Mouse (Mus musculus) left cerebral cortex, adult 18-20 months (tissue): ENCODE measurements around the gene Psmf1. TPM values are rescaled to one million over a fixed set of nuclear protein-coding genes. Genes with fewer than 3 reads are reported as not detected.

Experiments
- total RNA-seq, 2 experiments: library from RNA; stranded (reverse); gene quantifications; 2 replicates each; pipeline ENCODE4 v1.2.3; 2021

Psmf1 gene
- total RNA-seq, 2 experiments from 2014 or later = 37.7 to 39.1 TPM

Other genes starting within 250 kb of the Psmf1 start
- 100 to 1,000 TPM; 748 to 757 TPM for gene Fkbp1a, start 201.7 kb downstream of the Psmf1 start, total RNA-seq
- 1 to 10 TPM; 1.1 to 1.7 TPM for gene Sdcbp2, start 171.6 kb downstream of the Psmf1 start, total RNA-seq
- gene Snph, start 111.6 kb downstream of the Psmf1 start, total RNA-seq = 100 to 1,000 TPM; 311 to 313 TPM
- 1 to 10 TPM in 1 of 2 experiments, under 1 TPM in 1; 0.93 to 1.7 TPM for gene Rad21l, start 75.7 kb downstream of the Psmf1 start, total RNA-seq
- 1 to 10 TPM; 7.0 to 8.1 TPM for gene Tmem74b, start 42.2 kb downstream of the Psmf1 start, total RNA-seq
- gene Rspo4, start 98.7 kb upstream of the Psmf1 start, total RNA-seq = under 1 TPM in 1 of 2 experiments, not detected in 1; 0.19 TPM
- not detected for gene Angpt4, start 167.0 kb upstream of the Psmf1 start, total RNA-seq
- 1 to 10 TPM; 7.4 to 7.6 TPM for gene Fam110a, start 236.0 kb upstream of the Psmf1 start, total RNA-seq